Mouse (Mus musculus) kidney, adult 9 months (tissue): ENCODE data around the gene Apba3.

Experiments
- DNase-seq: peaks from one replicate; pipeline ENCODE4 v3.0.0; 2022

Gene Apba3

GRCm38 (mm10) chr10:81290698-81291460 is 24.1 kb downstream of the Apba3 start:
- DNase-seq, result peak; percentile 65

- DNase-seq, result no peak
These were observed 24.8 kb downstream of the Apba3 start, which contains the start of gene Tjp3 for GRCm38 (mm10) chr10:81291511-81292104. TSS of gene Tjp3 (minus strand) at chr10:81291581.

- peak; percentile 100 for DNase-seq
These were observed 26.0 kb downstream of the Apba3 start, which contains the start of gene Pip5k1c for GRCm38 (mm10) chr10:81292554-81293333. TSS of gene Pip5k1c (plus strand) at chr10:81292963.

GRCm38 (mm10) chr10:81293334-81294030 is 26.7 kb downstream of the Apba3 start:
- no peak for DNase-seq

- no peak for DNase-seq
These were observed 27.7 kb downstream of the Apba3 start for GRCm38 (mm10) chr10:81294442-81294841.

GRCm38 (mm10) chr10:81295185-81295584 is 28.4 kb downstream of the Apba3 start:
- DNase-seq, result no peak

- no peak for DNase-seq
These were observed 30.5 kb downstream of the Apba3 start for GRCm38 (mm10) chr10:81297246-81297645.

GRCm38 (mm10) chr10:81297845-81298244 is 31.1 kb downstream of the Apba3 start:
- peak; percentile 79 for DNase-seq

- DNase-seq, result peak; percentile 26
These were observed 31.8 kb downstream of the Apba3 start for GRCm38 (mm10) chr10:81298369-81299100.

GRCm38 (mm10) chr10:81299585-81300351 is 33.0 kb downstream of the Apba3 start:
- DNase-seq, result peak; percentile 88

GRCm38 (mm10) chr10:81300352-81300907 is 33.7 kb downstream of the Apba3 start:
- DNase-seq, result peak; percentile 91

- DNase-seq, result no peak
These were observed 34.6 kb downstream of the Apba3 start for GRCm38 (mm10) chr10:81301321-81301720.

- DNase-seq, result no peak
These were observed 35.5 kb downstream of the Apba3 start for GRCm38 (mm10) chr10:81302288-81302687.

GRCm38 (mm10) chr10:81302781-81303218 is 36.0 kb downstream of the Apba3 start:
- DNase-seq, result no peak

- no peak for DNase-seq
These were observed 36.5 kb downstream of the Apba3 start for GRCm38 (mm10) chr10:81303258-81303657.

- DNase-seq, result no peak
These were observed 37.0 kb downstream of the Apba3 start for GRCm38 (mm10) chr10:81303761-81304160.

- no peak for DNase-seq
These were observed 38.0 kb downstream of the Apba3 start for GRCm38 (mm10) chr10:81304597-81305238.

GRCm38 (mm10) chr10:81305663-81306062 is 38.9 kb downstream of the Apba3 start:
- no peak for DNase-seq

GRCm38 (mm10) chr10:81306173-81306668 is 39.5 kb downstream of the Apba3 start:
- no peak for DNase-seq
